Mouse (Mus musculus): ENCODE data around the gene H2-DMb2.

- TF ChIP-seq CTCF (IDR thresholded peaks at IDR 0.05; ENCODE audit: control insufficient read depth, insufficient read depth, insufficient replicate concordance, low read depth, low read length) (no peak), POLR2A (IDR thresholded peaks at IDR 0.05; ENCODE audit: control insufficient read depth, low read depth, low read length) (no peak)
These were observed 1.7 kb upstream of the H2-DMb2 start for GRCm38 (mm10) chr17:34141448-34141847.
